ENCODE assay signal across 10 mouse cellular contexts in the genomic region with DNA sequence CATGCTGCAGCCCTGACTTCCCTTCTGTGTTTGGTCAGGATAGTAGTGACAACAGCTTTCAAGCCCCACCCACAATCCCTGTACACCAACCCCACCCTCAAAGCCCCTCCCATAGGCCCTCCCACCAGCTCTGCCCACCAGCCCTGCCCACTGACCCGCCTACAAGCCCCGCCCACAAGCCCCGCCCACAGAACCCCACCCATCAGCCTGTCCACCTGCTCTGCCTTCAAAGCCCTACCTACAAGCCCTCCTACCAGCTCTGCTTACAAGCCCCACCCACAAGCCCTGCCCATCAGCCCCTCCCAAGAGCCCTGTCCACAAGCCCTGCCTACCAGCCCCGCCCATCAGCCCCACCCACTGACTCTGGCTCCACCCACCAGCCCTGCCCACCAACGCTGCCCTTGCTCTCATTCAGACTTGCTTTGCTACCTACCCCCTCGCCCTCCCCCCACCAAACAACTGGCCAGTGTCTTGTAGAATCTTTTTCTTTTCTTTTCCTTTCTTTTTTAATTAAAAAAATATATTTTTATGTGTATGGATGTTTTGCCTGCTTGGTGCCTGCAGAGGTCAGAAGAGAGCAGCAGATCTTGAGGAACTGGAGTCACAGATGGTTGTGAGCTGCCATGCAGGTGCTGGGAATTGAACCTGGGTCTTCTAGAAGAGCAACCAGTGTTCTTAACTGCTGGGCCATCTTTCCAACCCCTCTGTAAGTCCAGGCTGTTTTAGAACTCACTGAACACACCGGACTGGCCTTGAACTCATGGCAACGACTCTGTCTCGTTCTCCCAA. TPM values are rescaled to one million over a fixed set of nuclear protein-coding genes. Genes with fewer than 3 reads are reported as not detected.
DNase-seq lines count a peak whose midpoint lies in the region; ATAC-seq and TF ChIP-seq lines count a peak whose summit lies in the region.
"Had no signal": no experiment of that assay in that cellular context is flagged by ENCODE, and none has a peak within 500 bp of the region (broad histone marks: within the 10 kb centered on the region; RNA-seq: fewer than 3 reads in every experiment).

No protein-coding gene starts in this region.

- H3K4me3 ChIP-seq in forebrain, embryonic 11.5 days (ENCODE audit: low read depth, low read length) = no peak overlapping the region
- H3K4me3 ChIP-seq in forebrain, embryonic 10.5 days = no peak overlapping the region
- no peak overlapping the region for H3K4me3 ChIP-seq in midbrain, embryonic 13.5 days (replicated peaks)
- H3K4me3 ChIP-seq in midbrain, embryonic 11.5 days (ENCODE audit: low read depth, low read length) = no peak overlapping the region
- no peak overlapping the region for H3K4me3 ChIP-seq in limb, embryonic 11.5 days (ENCODE audit: low read depth, low read length)
- no peak overlapping the region for H3K4me3 ChIP-seq in small intestine, adult 2 months (ENCODE audit: low read depth, low read length)

- peaks cover 30% of the 10 kb centered on the region for H3K4me1 ChIP-seq in forebrain, embryonic 11.5 days (replicated peaks; ENCODE audit: control insufficient read depth, insufficient read depth, low read length)
- H3K4me1 ChIP-seq in forebrain, embryonic 10.5 days = peaks cover 78% of the 10 kb centered on the region
- H3K4me1 ChIP-seq in midbrain, embryonic 13.5 days (replicated peaks) = peaks cover 36% of the 10 kb centered on the region
- peaks cover 16% of the 10 kb centered on the region for H3K4me1 ChIP-seq in midbrain, embryonic 11.5 days (ENCODE audit: control insufficient read depth, insufficient read depth, low read length)
- H3K4me1 ChIP-seq in limb, embryonic 11.5 days (ENCODE audit: control insufficient read depth, insufficient read depth, low read length) = peaks cover 63% of the 10 kb centered on the region
- H3K4me1 ChIP-seq in small intestine, adult 2 months (ENCODE audit: control insufficient read depth, insufficient read depth, insufficient read length, low read length) = no peaks in the 10 kb centered on the region

- DNase-seq in forebrain, embryonic 11.5 days (ENCODE audit: low spot score) = peak; percentile 57
- DNase-seq in forebrain, embryonic 10.5 days (ENCODE audit: extremely low spot score, low spot score) = no peak
- no peak for DNase-seq in midbrain, embryonic 11.5 days (ENCODE audit: low spot score, missing footprints)
- DNase-seq in limb, embryonic 11.5 days (ENCODE audit: low spot score) = no peak
- no peak for DNase-seq in adrenal gland, postnatal 25 days
- DNase-seq in yolk sac, embryonic 10.5 days (ENCODE audit: low spot score) = no peak
- DNase-seq: B cell, adult 2 months; left cerebral cortex, postnatal 4 days had no signal

- no peaks in the 10 kb centered on the region; the same call in 1 of the 2 replicates for H3K9me3 ChIP-seq in forebrain, embryonic 11.5 days (ENCODE audit: control insufficient read depth, low read length)
- peaks cover 9% of the 10 kb centered on the region; the same call in 1 of the 2 replicates for H3K9me3 ChIP-seq in forebrain, embryonic 10.5 days
- H3K9me3 ChIP-seq in midbrain, embryonic 13.5 days = no peaks in the 10 kb centered on the region
- no peaks in the 10 kb centered on the region for H3K9me3 ChIP-seq in midbrain, embryonic 11.5 days (ENCODE audit: control insufficient read depth, low read length)
- no peaks in the 10 kb centered on the region for H3K9me3 ChIP-seq in limb, embryonic 11.5 days (ENCODE audit: control insufficient read depth, low read length)

- no peaks in the 10 kb centered on the region for H3K27me3 ChIP-seq in forebrain, embryonic 11.5 days (ENCODE audit: control insufficient read depth, insufficient read depth, low read length)
- H3K27me3 ChIP-seq in forebrain, embryonic 10.5 days (ENCODE audit: poor library complexity, severe bottlenecking) = peaks cover 19% of the 10 kb centered on the region
- H3K27me3 ChIP-seq in midbrain, embryonic 13.5 days = no peaks in the 10 kb centered on the region
- H3K27me3 ChIP-seq in midbrain, embryonic 11.5 days (ENCODE audit: control insufficient read depth, insufficient read depth, low read length) = peaks cover 3% of the 10 kb centered on the region; the same call in 1 of the 2 replicates
- H3K27me3 ChIP-seq in limb, embryonic 11.5 days (ENCODE audit: control insufficient read depth, insufficient read depth, low read length) = no peaks in the 10 kb centered on the region
- no peaks in the 10 kb centered on the region for H3K27me3 ChIP-seq in small intestine, adult 2 months (ENCODE audit: control insufficient read depth, insufficient read depth, low read length)

- H3K36me3 ChIP-seq in forebrain, embryonic 11.5 days (ENCODE audit: control insufficient read depth, insufficient read depth, low read length) = no peaks in the 10 kb centered on the region
- H3K36me3 ChIP-seq in forebrain, embryonic 10.5 days (replicated peaks) = no peaks in the 10 kb centered on the region
- H3K36me3 ChIP-seq in midbrain, embryonic 13.5 days = no peaks in the 10 kb centered on the region
- no peaks in the 10 kb centered on the region for H3K36me3 ChIP-seq in midbrain, embryonic 11.5 days (ENCODE audit: control insufficient read depth, insufficient read depth, low read length)
- no peaks in the 10 kb centered on the region for H3K36me3 ChIP-seq in limb, embryonic 11.5 days (ENCODE audit: control insufficient read depth, insufficient read depth, low read length)
- no peaks in the 10 kb centered on the region for H3K36me3 ChIP-seq in small intestine, adult 2 months (ENCODE audit: control insufficient read depth, insufficient read depth, low read length)

- WGBS in forebrain, embryonic 11.5 days = 62% methylated on average over 9 of the region's 9 CpGs
- 54% methylated on average over 9 of the region's 9 CpGs for WGBS in forebrain, embryonic 10.5 days
- WGBS in midbrain, embryonic 13.5 days = 69% methylated on average over 9 of the region's 9 CpGs
- 58% methylated on average over 9 of the region's 9 CpGs for WGBS in midbrain, embryonic 11.5 days
- 68% methylated on average over 8 of the region's 9 CpGs for WGBS in limb, embryonic 11.5 days
- WGBS in small intestine, adult 2 months = 58% methylated on average over 9 of the region's 9 CpGs

- TF ChIP-seq CTCF in small intestine, adult 2 months (IDR thresholded peaks at IDR 0.05; ENCODE audit: extremely low read depth, insufficient read length, insufficient replicate concordance, low read depth, low read length) = peak; percentile 15; the same call in 1 of the 2 replicates

- no peak overlapping the region for H3K4me2 ChIP-seq in forebrain, embryonic 11.5 days (ENCODE audit: low read depth, low read length, severe bottlenecking)
- H3K4me2 ChIP-seq in midbrain, embryonic 13.5 days (replicated peaks) = no peak overlapping the region
- H3K4me2 ChIP-seq in midbrain, embryonic 11.5 days = no peak overlapping the region
- no peak overlapping the region for H3K4me2 ChIP-seq in limb, embryonic 11.5 days (ENCODE audit: low read depth, severe bottlenecking)

- no peak for ATAC-seq in forebrain, embryonic 11.5 days (replicated peaks; ENCODE audit: low FRiP score)
- ATAC-seq in midbrain, embryonic 13.5 days = no peak
- ATAC-seq in midbrain, embryonic 11.5 days (ENCODE audit: low FRiP score) = no peak
- ATAC-seq in limb, embryonic 11.5 days (ENCODE audit: insufficient number of reproducible peaks, low FRiP score, low TSS enrichment, low read depth) = no peak

- no peak for TF ChIP-seq POLR2A in small intestine, adult 2 months (IDR thresholded peaks at IDR 0.05; ENCODE audit: low read depth, low read length)

- no peak overlapping the region for H3K9ac ChIP-seq in forebrain, embryonic 11.5 days (ENCODE audit: low read length)
- H3K9ac ChIP-seq in midbrain, embryonic 13.5 days (replicated peaks) = no peak overlapping the region
- H3K9ac ChIP-seq in midbrain, embryonic 11.5 days (ENCODE audit: low read length) = no peak overlapping the region
- no peak overlapping the region for H3K9ac ChIP-seq in limb, embryonic 11.5 days (ENCODE audit: low read length)

- H3K27ac ChIP-seq in forebrain, embryonic 11.5 days (ENCODE audit: low read depth, low read length) = no peak overlapping the region
- H3K27ac ChIP-seq in forebrain, embryonic 10.5 days = no peak overlapping the region; the same call in 1 of the 2 replicates
- peak overlapping the region; percentile 89; the same call in 1 of the 2 replicates for H3K27ac ChIP-seq in midbrain, embryonic 13.5 days
- H3K27ac ChIP-seq in midbrain, embryonic 11.5 days (ENCODE audit: low read depth, low read length) = no peak overlapping the region
- peak overlapping the region; percentile 91 for H3K27ac ChIP-seq in limb, embryonic 11.5 days (replicated peaks; ENCODE audit: low read depth, low read length)
- no peak overlapping the region for H3K27ac ChIP-seq in small intestine, adult 2 months (ENCODE audit: insufficient read depth, low read depth, low read length)

RNA-seq across cellular contexts. Expression of a gene that starts 24.1 kb away (rescaled TPM):
- 6.2 and 8.0 TPM in 2 replicates for polyA plus RNA-seq in forebrain, embryonic 11.5 days (2014; fragmentation: Nextera tagmentation; extraction: Ambion mirVana)
- polyA plus RNA-seq in forebrain, embryonic 10.5 days (2016; fragmentation: Nextera tagmentation; extraction: Ambion mirVana) = 7.2 and 7.6 TPM in 2 replicates
- polyA plus RNA-seq in midbrain, embryonic 13.5 days (2015; fragmentation: Nextera tagmentation; extraction: Ambion mirVana) = 5.5 and 5.9 TPM in 2 replicates
- polyA plus RNA-seq in midbrain, embryonic 11.5 days (2014; fragmentation: Nextera tagmentation; extraction: Ambion mirVana) = 7.4 and 11.0 TPM in 2 replicates
- 12.3 and 16.6 TPM in 2 replicates for polyA plus RNA-seq in limb, embryonic 11.5 days (2014; fragmentation: Nextera tagmentation; extraction: Ambion mirVana)
- 1.9 and 3.1 TPM in 2 replicates for polyA plus RNA-seq in small intestine, adult 2 months (2012; rRNA removed)
- 5.7 and 8.3 TPM in 2 replicates for total RNA-seq in adrenal gland, postnatal 25 days (2021)

Comparison
In these comparisons a context has a peak if more than half of its experiments do, and no peak if none do; other contexts are left out.
1. H3K27ac ChIP-seq: peak in midbrain, embryonic 13.5 days (single experiment) and limb, embryonic 11.5 days (single experiment); none in forebrain, embryonic 11.5 days (single experiment), forebrain, embryonic 10.5 days (single experiment), midbrain, embryonic 11.5 days (single experiment) and small intestine, adult 2 months (single experiment).